Mouse (Mus musculus) limb, embryonic 11.5 days (tissue): ENCODE measurements around the gene Il18bp. TPM values are rescaled to one million over a fixed set of nuclear protein-coding genes. Genes with fewer than 3 reads are reported as not detected.
A peak's percentile ranks its signal among the peaks of the same experiment; 100 is the strongest.

ENCODE experiments used
- ATAC-seq: fragments of 200-750 bp; cut with Nextera tagmentation; 2 replicates; pipeline ENCODE4 v1.8.0; 2017; ENCODE audit warnings: low read depth; ENCODE audit not compliant: insufficient number of reproducible peaks, low FRiP score, low TSS enrichment
- DNase-seq: peaks from one replicate; pipeline ENCODE4 v3.0.0-alpha.2; 2015; ENCODE audit warnings: low spot score
- H3K27ac ChIP-seq: fragments of 300-500 bp; sonication (generic); replicated peaks from 2 replicates; pipeline ENCODE4 v1.5.1; 2014; ENCODE audit warnings: low read depth, mild to moderate bottlenecking, low read length
- H3K27me3 ChIP-seq: fragments of 300-500 bp; sonication (generic); 2 replicates; pipeline ENCODE4 v1.6.1; 2014; ENCODE audit warnings: mild to moderate bottlenecking, low read length, mixed read lengths; ENCODE audit not compliant: control insufficient read depth, insufficient read depth
- H3K36me3 ChIP-seq: fragments of 300-500 bp; sonication (generic); 2 replicates; pipeline ENCODE4 v1.6.1; 2014; ENCODE audit warnings: mild to moderate bottlenecking, low read length, moderate library complexity, mixed read lengths; ENCODE audit not compliant: control insufficient read depth, insufficient read depth
- H3K4me1 ChIP-seq: fragments of 300-500 bp; sonication (generic); 2 replicates; pipeline ENCODE4 v1.6.1; 2014; ENCODE audit warnings: low read length, mixed read lengths; ENCODE audit not compliant: control insufficient read depth, insufficient read depth
- H3K4me2 ChIP-seq: fragments of 300-500 bp; sonication (generic); 2 replicates; pipeline ENCODE4 v1.6.1; 2014; ENCODE audit warnings: low read depth, mild to moderate bottlenecking, moderate library complexity; ENCODE audit not compliant: severe bottlenecking
- H3K4me3 ChIP-seq: fragments of 300-500 bp; sonication (generic); 2 replicates; pipeline ENCODE4 v1.5.1; 2014; ENCODE audit warnings: low read depth, low read length
- H3K9ac ChIP-seq: fragments of 300-500 bp; sonication (generic); 2 replicates; pipeline ENCODE4 v1.6.1; 2014; ENCODE audit warnings: mild to moderate bottlenecking, low read length
- H3K9me3 ChIP-seq: fragments of 300-500 bp; sonication (generic); 2 replicates; pipeline ENCODE4 v1.6.1; 2016; ENCODE audit warnings: low read length; ENCODE audit not compliant: control insufficient read depth
- WGBS: fragments of 180-500 bp; shearing (Covaris S2); extraction: QIAGEN DNeasy Blood & Tissue Kit; methylation state at CpG from one replicate; pipeline ENCODE4 v1.1.7; 2014; 5-methylcytosine and 5-hydroxymethylcytosine counted together
- polyA plus RNA-seq: library from polyadenylated mRNA; unstranded; fragments of >200 nt; fragmentation: Nextera tagmentation; extraction: Ambion mirVana; gene quantifications from 2 replicates; pipeline ENCODE4 v1.2.1, GENCODE M21; 2014

Gene Il18bp
- polyA plus RNA-seq, 1 experiment from 2014 or later: 3.1 TPM

GRCm38 (mm10) chr7:101970821-101971461 is 47.5 kb downstream of the Il18bp start:
- Histone ChIP-seq H3K9ac (peak overlapping the region; percentile 92), H3K4me2 (peak overlapping the region; percentile 71), H3K36me3 (no peaks in the 10 kb centered on the region), H3K4me3 (peak overlapping the region; percentile 79), H3K4me1 (peaks cover 32% of the 10 kb centered on the region), H3K27me3 (no peaks in the 10 kb centered on the region), H3K9me3 (no peaks in the 10 kb centered on the region), H3K27ac (peak overlapping the region; percentile 100)
- ATAC-seq (peak; percentile 32; the same call in 1 of the 2 replicates), DNase-seq (peak; percentile 73)
- 10% methylated on average over 19 of the region's 19 CpGs for WGBS

DNA sequence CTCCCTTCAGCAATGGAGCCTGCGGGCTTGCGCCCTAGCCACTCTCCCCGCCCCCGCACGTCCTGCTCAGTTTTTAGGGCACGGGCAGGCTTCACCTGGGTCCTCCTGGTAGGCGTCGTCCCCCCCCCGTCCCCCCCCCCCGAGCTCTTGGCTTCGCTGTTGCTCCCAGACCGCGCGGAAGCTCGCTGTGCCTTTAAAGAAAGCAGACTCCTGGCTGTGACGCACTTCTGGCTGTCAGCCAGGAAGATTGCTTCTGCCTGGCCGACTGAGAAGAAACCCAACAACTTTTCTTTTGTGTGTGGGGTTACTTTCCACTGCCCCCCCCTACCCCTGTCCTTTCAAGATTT is 48.1 kb downstream of the Il18bp start:
- peak; percentile 86 for DNase-seq
- Histone ChIP-seq H3K9me3 (no peaks in the 10 kb centered on the region), H3K4me2 (peak overlapping the region; percentile 71), H3K27ac (peak overlapping the region; percentile 100), H3K9ac (peak overlapping the region; percentile 92), H3K36me3 (no peaks in the 10 kb centered on the region), H3K4me3 (peak overlapping the region; percentile 79), H3K4me1 (peaks cover 32% of the 10 kb centered on the region), H3K27me3 (no peaks in the 10 kb centered on the region)
- WGBS: 0% methylated on average over 7 of the region's 17 CpGs
- no peak for ATAC-seq

GRCm38 (mm10) chr7:101969694-101970428 is 48.6 kb downstream of the Il18bp start:
- Histone ChIP-seq H3K9me3 (no peaks in the 10 kb centered on the region), H3K4me3 (peak overlapping the region; percentile 79), H3K9ac (peak overlapping the region; percentile 92), H3K27me3 (no peaks in the 10 kb centered on the region), H3K27ac (peak overlapping the region; percentile 100), H3K4me1 (peaks cover 28% of the 10 kb centered on the region), H3K4me2 (peak overlapping the region; percentile 71), H3K36me3 (no peaks in the 10 kb centered on the region)
- ATAC-seq (peak; percentile 91), DNase-seq (peak; percentile 85)
- under 1% methylated on average over 46 of the region's 53 CpGs for WGBS

GRCm38 (mm10) chr7:101968751-101969150 is 49.7 kb downstream of the Il18bp start:
- H3K27me3 ChIP-seq: no peaks in the 10 kb centered on the region
- ATAC-seq: no peak
- DNase-seq: no peak
- H3K27ac ChIP-seq: peak overlapping the region; percentile 100; the same call in 1 of the 2 replicates
- no peaks in the 10 kb centered on the region for H3K9me3 ChIP-seq
- H3K9ac ChIP-seq: peak overlapping the region; percentile 30; the same call in 1 of the 2 replicates
- H3K4me2 ChIP-seq: no peak overlapping the region
- WGBS: 63% methylated on average over 2 of the region's 2 CpGs
- H3K4me1 ChIP-seq: peaks cover 19% of the 10 kb centered on the region
- H3K4me3 ChIP-seq: no peak overlapping the region
- no peaks in the 10 kb centered on the region for H3K36me3 ChIP-seq

- H3K27ac ChIP-seq: no peak overlapping the region
- ATAC-seq: no peak
Observed at GRCm38 (mm10) chr7:101967256-101967655, 51.2 kb downstream of the Il18bp start.

DNA sequence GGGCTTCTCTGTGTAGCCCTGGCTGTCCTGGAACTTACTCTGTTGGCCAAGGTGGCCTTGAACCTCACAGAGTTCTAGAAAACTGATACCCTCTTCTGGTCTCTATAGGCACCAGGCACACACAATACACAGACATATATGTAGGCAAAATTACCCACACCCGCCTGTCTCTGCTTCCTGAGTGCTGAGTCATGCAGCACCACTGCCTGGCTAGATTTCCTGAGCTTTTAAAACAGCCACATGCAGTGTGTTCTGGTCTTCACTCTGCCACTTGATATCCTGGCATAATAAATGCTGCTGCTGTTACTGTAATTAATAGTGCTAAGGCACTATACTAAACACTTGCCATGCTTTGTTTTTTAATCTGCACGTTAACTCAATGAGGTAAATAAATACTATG is 52.9 kb downstream of the Il18bp start:
- 66% methylated on average over 2 of the region's 2 CpGs for WGBS
- no peak for DNase-seq
- Histone ChIP-seq H3K4me1 (peaks cover 6% of the 10 kb centered on the region), H3K9ac (no peak overlapping the region), H3K36me3 (no peaks in the 10 kb centered on the region), H3K4me2 (no peak overlapping the region), H3K27me3 (no peaks in the 10 kb centered on the region), H3K4me3 (no peak overlapping the region), H3K9me3 (no peaks in the 10 kb centered on the region), H3K27ac (no peak overlapping the region)
- ATAC-seq: no peak

More at GRCm38 (mm10) chr7:101967256-101967655, 51.2 kb downstream of the Il18bp start:
- H3K9ac ChIP-seq: no peak overlapping the region
- H3K36me3 ChIP-seq: no peaks in the 10 kb centered on the region
- H3K4me3 ChIP-seq: no peak overlapping the region
- no peaks in the 10 kb centered on the region for H3K9me3 ChIP-seq
- no peak for DNase-seq
- no peak overlapping the region for H3K4me2 ChIP-seq
- WGBS: 97% methylated on average over 1 of the region's 1 CpGs
- H3K4me1 ChIP-seq: peaks cover 11% of the 10 kb centered on the region
- H3K27me3 ChIP-seq: no peaks in the 10 kb centered on the region

Other genes starting within 250 kb of the Il18bp start
- not detected in 2 replicates for gene Phox2a, start 200.4 kb downstream of the Il18bp start, polyA plus RNA-seq
- gene Inppl1, start 180.5 kb downstream of the Il18bp start, polyA plus RNA-seq: 44.8 and 49.7 TPM in 2 replicates
- 0.33 and 0.48 TPM in 2 replicates for gene Folr2, start 161.5 kb downstream of the Il18bp start, polyA plus RNA-seq
- gene Anapc15, start 155.0 kb downstream of the Il18bp start, polyA plus RNA-seq: 97.6 and 98.8 TPM in 2 replicates
- not detected in 2 replicates for gene Folr1, start 147.9 kb downstream of the Il18bp start, polyA plus RNA-seq
- gene Lamtor1, start 112.8 kb downstream of the Il18bp start, polyA plus RNA-seq: 139 and 150 TPM in 2 replicates
- gene Tomt, start 112.3 kb downstream of the Il18bp start, polyA plus RNA-seq: 0.40 and 0.78 TPM in 2 replicates
- 13.2 TPM in 2 replicates for gene Lrrc51, start 84.8 kb downstream of the Il18bp start, polyA plus RNA-seq
- gene Numa1, start 84.6 kb downstream of the Il18bp start, polyA plus RNA-seq: 130 and 140 TPM in 2 replicates
- 29.0 and 30.3 TPM in 2 replicates for gene Rnf121, start 46.8 kb upstream of the Il18bp start, polyA plus RNA-seq
- 30.0 and 30.3 TPM in 2 replicates for gene Xndc1, start 46.8 kb upstream of the Il18bp start, polyA plus RNA-seq
- 1.6 and 2.4 TPM in 2 replicates for gene Xntrpc, start 47.0 kb upstream of the Il18bp start, polyA plus RNA-seq
- not detected in 2 replicates for gene Trpc2, start 64.4 kb upstream of the Il18bp start, polyA plus RNA-seq
- 0.67 and 2.1 TPM in 2 replicates for gene Art1, start 83.1 kb upstream of the Il18bp start, polyA plus RNA-seq
- gene Art5, start 90.8 kb upstream of the Il18bp start, polyA plus RNA-seq: 4.9 and 5.8 TPM in 2 replicates
- gene Chrna10, start 98.1 kb upstream of the Il18bp start, polyA plus RNA-seq: 0.28 TPM in 1 of 2 replicates, not detected in the other
- 53.7 and 55.2 TPM in 2 replicates for gene Nup98, start 191.5 kb upstream of the Il18bp start, polyA plus RNA-seq
- gene Pgap2, start 191.5 kb upstream of the Il18bp start, polyA plus RNA-seq: 73.7 and 78.3 TPM in 2 replicates
- gene Rhog, start 237.4 kb upstream of the Il18bp start, polyA plus RNA-seq: 54.4 and 58.7 TPM in 2 replicates
- 14.2 and 15.8 TPM in 2 replicates for gene Stim1, start 249.1 kb upstream of the Il18bp start, polyA plus RNA-seq